Mouse (Mus musculus) midbrain, embryonic 16.5 days (tissue): Measurements from ENCODE around the gene Rgs18. TPM values are rescaled to one million over a fixed set of nuclear protein-coding genes. Genes with fewer than 3 reads are reported as not detected.

ENCODE experiments used
- ATAC-seq: fragments of 200-750 bp; cut with Nextera tagmentation; 2 replicates; pipeline ENCODE4 v1.8.0; 2017; ENCODE audit warnings: moderate TSS enrichment
- H3K27ac ChIP-seq: fragments of 300-500 bp; sonication (generic); 2 replicates; pipeline ENCODE4 v1.5.1; 2014; ENCODE audit warnings: mild to moderate bottlenecking, low read length, mixed read lengths
- H3K27me3 ChIP-seq: fragments of 300-500 bp; sonication (generic); 2 replicates; pipeline ENCODE4 v1.6.1; 2014; ENCODE audit warnings: low read depth, low read length, mixed read lengths; ENCODE audit not compliant: control insufficient read depth, insufficient read depth
- H3K36me3 ChIP-seq: fragments of 300-500 bp; sonication (generic); 2 replicates; pipeline ENCODE4 v1.6.1; 2014; ENCODE audit warnings: mild to moderate bottlenecking, low read length, moderate library complexity, mixed read lengths; ENCODE audit not compliant: control insufficient read depth, insufficient read depth
- H3K4me1 ChIP-seq: fragments of 300-500 bp; sonication (generic); 2 replicates; pipeline ENCODE4 v1.6.1; 2014; ENCODE audit warnings: mild to moderate bottlenecking, low read length, mixed read lengths; ENCODE audit not compliant: control insufficient read depth, insufficient read depth
- H3K4me2 ChIP-seq: fragments of 300-500 bp; sonication (generic); 2 replicates; pipeline ENCODE4 v1.6.1; 2014; ENCODE audit warnings: mild to moderate bottlenecking, low read length, mixed read lengths
- H3K4me3 ChIP-seq: fragments of 300-500 bp; sonication (generic); 2 replicates; pipeline ENCODE4 v1.5.1; 2014; ENCODE audit warnings: low read depth, mild to moderate bottlenecking, low read length, moderate library complexity, mixed read lengths
- H3K9ac ChIP-seq: fragments of 300-500 bp; sonication (generic); 2 replicates; pipeline ENCODE4 v1.6.1; 2014; ENCODE audit warnings: low read depth, low read length, mixed read lengths
- H3K9me3 ChIP-seq: fragments of 300-500 bp; sonication (generic); replicated peaks from 2 replicates; pipeline ENCODE4 v1.6.1; 2014; ENCODE audit warnings: mild to moderate bottlenecking, low read length, mixed read lengths; ENCODE audit not compliant: control insufficient read depth, poor library complexity, severe bottlenecking
- WGBS: fragments of 180-500 bp; shearing (Covaris S2); extraction: QIAGEN DNeasy Blood & Tissue Kit; methylation state at CpG from one replicate; pipeline ENCODE4 v1.1.7; 2014; 5-methylcytosine and 5-hydroxymethylcytosine counted together
- polyA plus RNA-seq: library from polyadenylated mRNA; unstranded; fragments of >200 nt; fragmentation: Nextera tagmentation; extraction: Ambion mirVana; gene quantifications from 2 replicates; pipeline ENCODE4 v1.2.1, GENCODE M21; 2015

The Rgs18 gene
- polyA plus RNA-seq: 0.11 and 0.40 TPM in 2 replicates

DNA sequence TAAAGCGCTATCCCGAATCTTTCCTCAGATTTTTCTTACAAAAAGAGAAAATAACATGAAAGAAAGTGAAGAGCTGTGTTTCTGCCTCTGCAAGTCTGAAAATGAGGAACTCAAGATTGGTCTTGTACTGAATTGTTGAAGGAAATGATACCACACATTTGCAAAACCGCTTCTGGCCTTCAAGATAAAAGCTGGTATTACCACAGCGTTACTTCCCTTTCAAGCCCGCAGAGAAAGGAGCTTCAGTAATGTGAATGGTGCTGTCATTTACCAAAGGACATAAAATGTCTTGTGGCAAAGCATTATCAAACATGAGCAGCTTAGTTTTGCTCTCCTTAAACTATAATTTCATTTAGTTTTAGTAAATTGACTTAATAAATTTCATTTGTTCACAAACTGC lies at the start of gene Rgs18:
Gene Rgs18, minus strand, starts transcription at position 105 of the 400 bp plus-strand sequence.
- Histone ChIP-seq H3K36me3 (no peaks in the 10 kb centered on the region), H3K27me3 (no peaks in the 10 kb centered on the region), H3K4me2 (no peak within 1 kb of the TSS), H3K4me1 (no peaks in the 10 kb centered on the region), H3K27ac (no peak within 1 kb of the TSS), H3K9me3 (no peaks in the 10 kb centered on the region), H3K9ac (no peak within 1 kb of the TSS), H3K4me3 (no peak within 1 kb of the TSS)
- WGBS: 81% methylated on average over 5 of the region's 5 CpGs
- no peak for ATAC-seq

DNA sequence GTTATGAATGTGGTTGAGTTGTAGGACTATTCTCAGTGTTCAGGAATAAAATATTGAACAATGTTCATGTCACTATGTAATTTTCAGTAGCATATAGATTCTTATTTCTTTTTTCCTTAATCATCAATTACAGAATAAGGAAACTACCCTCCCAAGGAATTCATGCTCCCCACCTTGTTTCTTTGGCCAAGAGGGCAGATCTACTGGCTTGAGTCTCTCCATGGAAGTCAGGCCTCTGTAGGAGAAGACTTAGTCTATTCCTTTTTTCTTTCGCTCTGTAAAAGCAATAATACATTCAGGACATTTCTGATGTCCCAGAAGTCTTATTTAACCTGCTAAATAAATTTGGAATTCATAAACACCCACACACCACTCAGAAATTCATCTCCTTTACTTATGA lies 841 bp downstream of the Rgs18 start:
- H3K27ac ChIP-seq: no peak overlapping the region
- 80% methylated on average over 1 of the region's 1 CpGs for WGBS

DNA sequence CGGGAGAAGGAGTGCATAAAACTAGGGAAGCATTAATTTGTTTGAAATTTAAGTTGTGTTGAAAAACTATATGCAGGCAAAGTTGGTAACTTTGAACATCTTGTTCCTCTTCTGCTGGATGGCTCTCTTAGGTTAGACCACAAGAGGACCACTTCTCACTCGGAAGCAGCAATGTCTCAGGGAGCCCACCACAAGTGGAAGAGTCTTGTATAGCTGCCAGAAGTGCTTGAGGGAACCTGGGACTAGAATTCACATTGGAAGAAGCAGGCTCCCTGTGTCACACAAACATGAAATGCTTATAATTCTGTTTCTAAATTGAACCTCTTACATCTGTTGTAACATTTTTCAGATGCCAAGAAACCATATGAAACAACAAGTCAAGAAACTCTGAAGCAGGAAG lies 9.0 kb downstream of the Rgs18 start:
- H3K4me2 ChIP-seq: no peak overlapping the region
- 77% methylated on average over 2 of the region's 2 CpGs for WGBS
- no peaks in the 10 kb centered on the region for H3K36me3 ChIP-seq
- no peak overlapping the region for H3K4me3 ChIP-seq
- H3K27ac ChIP-seq: no peak overlapping the region
- no peaks in the 10 kb centered on the region for H3K4me1 ChIP-seq
- no peak for ATAC-seq
- H3K9me3 ChIP-seq: no peaks in the 10 kb centered on the region
- no peaks in the 10 kb centered on the region for H3K27me3 ChIP-seq
- no peak overlapping the region for H3K9ac ChIP-seq

More for the DNA sequence above, 841 bp downstream of the Rgs18 start:
- Histone ChIP-seq H3K9me3 (no peaks in the 10 kb centered on the region), H3K9ac (no peak overlapping the region), H3K27me3 (no peaks in the 10 kb centered on the region), H3K4me1 (no peaks in the 10 kb centered on the region), H3K36me3 (no peaks in the 10 kb centered on the region), H3K4me3 (no peak overlapping the region), H3K4me2 (no peak overlapping the region)
- ATAC-seq: no peak

DNA sequence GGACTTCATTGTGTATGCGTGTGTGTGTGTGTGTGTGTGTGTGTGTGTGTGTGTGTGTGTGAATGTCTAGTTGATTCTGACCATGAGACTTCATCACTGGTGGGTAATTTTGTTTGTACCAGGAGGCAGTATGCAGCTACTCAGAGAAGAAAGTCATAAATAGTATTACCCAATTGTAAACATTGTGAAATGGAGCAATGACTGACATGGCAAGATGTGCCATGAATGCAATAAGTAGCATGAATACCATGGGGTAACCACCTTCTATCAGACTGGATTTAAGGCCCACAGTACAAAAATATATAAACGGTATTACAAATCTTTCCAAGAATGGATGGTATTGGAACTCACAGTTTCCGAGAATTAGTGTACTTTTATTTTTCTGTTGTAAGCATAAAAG lies 14.4 kb downstream of the Rgs18 start:
- H3K4me3 ChIP-seq: no peak overlapping the region
- H3K9me3 ChIP-seq: no peaks in the 10 kb centered on the region
- no peaks in the 10 kb centered on the region for H3K4me1 ChIP-seq
- no peaks in the 10 kb centered on the region for H3K27me3 ChIP-seq
- H3K36me3 ChIP-seq: no peaks in the 10 kb centered on the region
- WGBS: 94% methylated on average over 3 of the region's 3 CpGs
- ATAC-seq: no peak
- H3K9ac ChIP-seq: no peak overlapping the region
- H3K27ac ChIP-seq: no peak overlapping the region
- H3K4me2 ChIP-seq: no peak overlapping the region

DNA sequence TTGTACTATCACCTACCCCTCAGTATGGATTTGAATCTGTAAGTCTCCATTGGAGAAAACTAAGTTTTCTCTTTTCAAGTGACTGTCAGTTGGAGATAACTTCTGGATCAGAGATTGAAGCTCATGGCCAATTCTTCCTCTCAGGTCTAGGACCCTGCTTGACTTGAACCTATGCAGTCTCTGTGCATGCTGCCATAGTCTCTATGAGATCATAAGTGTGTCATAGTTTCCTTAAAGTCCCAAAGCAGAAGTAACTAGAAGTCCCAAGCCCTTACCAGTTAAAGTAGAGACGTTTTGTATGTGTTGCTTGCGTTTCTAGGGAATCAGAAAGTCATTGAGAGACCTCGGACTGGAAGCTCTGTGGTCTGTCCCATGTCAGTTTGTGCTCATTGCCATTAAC lies 24.5 kb downstream of the Rgs18 start:
- no peak for ATAC-seq
- Histone ChIP-seq H3K36me3 (no peaks in the 10 kb centered on the region), H3K27ac (no peak overlapping the region), H3K4me1 (no peaks in the 10 kb centered on the region), H3K4me3 (no peak overlapping the region), H3K4me2 (no peak overlapping the region), H3K9me3 (no peaks in the 10 kb centered on the region), H3K27me3 (no peaks in the 10 kb centered on the region), H3K9ac (no peak overlapping the region)
- WGBS: 77% methylated on average over 3 of the region's 3 CpGs

DNA sequence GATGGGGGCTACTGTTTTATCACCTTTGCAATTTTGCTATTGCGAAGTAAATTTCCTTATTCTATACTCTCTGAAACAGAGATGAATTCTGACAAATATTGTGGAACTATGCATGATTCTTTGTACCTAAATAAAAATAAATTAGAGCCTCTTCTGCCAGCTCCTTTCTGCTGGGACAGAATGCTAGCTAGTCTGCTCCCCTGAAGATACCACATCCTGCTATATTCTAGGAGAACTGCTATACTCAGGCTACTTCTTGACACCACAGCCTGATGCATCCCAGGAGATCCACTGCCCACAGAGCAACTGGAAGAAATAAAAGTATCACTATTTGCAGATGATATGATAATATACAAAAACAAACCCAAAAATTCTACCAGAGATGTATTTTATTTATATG lies 29.1 kb downstream of the Rgs18 start:
- Histone ChIP-seq H3K9ac (no peak overlapping the region), H3K4me3 (no peak overlapping the region), H3K4me1 (no peaks in the 10 kb centered on the region), H3K27me3 (no peaks in the 10 kb centered on the region), H3K9me3 (no peaks in the 10 kb centered on the region), H3K27ac (no peak overlapping the region), H3K4me2 (no peak overlapping the region), H3K36me3 (no peaks in the 10 kb centered on the region)
- no peak for ATAC-seq
- 94% methylated on average over 1 of the region's 1 CpGs for WGBS

DNA sequence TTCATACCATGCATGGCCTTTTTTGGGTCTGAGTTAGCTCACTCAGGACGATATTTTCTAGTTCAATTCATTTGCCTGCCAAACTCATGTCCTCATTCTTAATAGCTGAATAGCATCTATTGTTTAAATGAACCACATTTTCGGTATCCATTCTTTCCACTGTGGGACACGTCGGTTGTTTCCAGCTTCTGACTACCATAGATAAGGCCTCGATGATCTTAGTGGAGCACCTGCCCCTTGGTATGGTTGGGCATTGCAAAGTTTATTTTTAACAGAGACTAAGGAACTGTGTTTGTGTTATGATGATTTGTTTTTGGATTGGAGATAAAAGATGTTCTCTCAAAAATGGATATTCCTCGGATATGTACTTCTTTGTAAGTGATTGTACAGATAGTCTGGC lies 37.5 kb downstream of the Rgs18 start:
- ATAC-seq: no peak
- Histone ChIP-seq H3K4me3 (no peak overlapping the region), H3K27ac (no peak overlapping the region), H3K4me2 (no peak overlapping the region), H3K27me3 (no peaks in the 10 kb centered on the region), H3K9ac (no peak overlapping the region), H3K36me3 (no peaks in the 10 kb centered on the region), H3K4me1 (no peaks in the 10 kb centered on the region), H3K9me3 (no peaks in the 10 kb centered on the region)
- 80% methylated on average over 6 of the region's 6 CpGs for WGBS

DNA sequence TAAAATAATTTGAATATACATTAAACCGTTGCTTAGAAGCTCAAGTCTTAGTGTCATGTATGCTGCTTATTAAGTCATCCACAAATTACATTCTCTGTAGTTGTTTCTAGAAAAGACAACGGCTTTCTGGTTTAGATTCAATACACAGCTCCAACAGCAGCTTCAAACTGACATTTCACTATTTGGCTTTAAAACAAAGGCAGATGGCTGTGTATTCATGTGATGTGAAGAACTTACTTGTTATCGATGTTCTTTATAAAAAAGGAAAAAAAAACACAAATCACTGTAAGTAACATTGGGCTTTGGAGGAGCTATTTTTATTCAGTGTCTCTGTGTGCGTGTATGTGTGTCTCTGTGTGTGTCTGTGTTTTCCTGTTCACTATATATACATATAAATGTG lies 54.5 kb downstream of the Rgs18 start:
- ATAC-seq: no peak
- no peak overlapping the region for H3K4me2 ChIP-seq
- H3K27ac ChIP-seq: no peak overlapping the region
- H3K9me3 ChIP-seq: no peaks in the 10 kb centered on the region
- WGBS: 88% methylated on average over 4 of the region's 4 CpGs
- no peak overlapping the region for H3K4me3 ChIP-seq
- H3K27me3 ChIP-seq: no peaks in the 10 kb centered on the region
- no peaks in the 10 kb centered on the region for H3K36me3 ChIP-seq
- no peak overlapping the region for H3K9ac ChIP-seq
- no peaks in the 10 kb centered on the region for H3K4me1 ChIP-seq

DNA sequence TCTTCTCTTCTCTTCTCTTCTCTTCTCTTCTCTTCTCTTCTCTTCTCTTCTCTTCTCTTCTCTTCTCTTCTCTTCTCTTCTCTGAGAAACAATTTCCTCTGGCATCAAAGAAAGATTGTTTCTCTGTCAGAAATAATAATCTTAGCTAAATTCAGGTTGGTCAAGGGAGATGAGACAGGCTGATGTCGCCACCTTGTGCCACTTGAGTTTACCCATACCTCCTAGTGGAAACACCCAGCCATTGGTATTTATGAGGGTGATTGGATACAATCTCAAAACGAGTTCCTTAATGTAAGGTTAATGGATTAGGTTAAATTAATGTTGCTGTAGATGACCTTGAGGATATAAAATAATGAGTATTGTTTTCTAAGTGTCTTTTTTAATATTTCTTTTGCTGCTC lies 70.9 kb downstream of the Rgs18 start:
- Histone ChIP-seq H3K36me3 (no peaks in the 10 kb centered on the region), H3K27ac (no peak overlapping the region), H3K4me3 (no peak overlapping the region), H3K4me1 (no peaks in the 10 kb centered on the region), H3K27me3 (no peaks in the 10 kb centered on the region), H3K4me2 (no peak overlapping the region), H3K9ac (no peak overlapping the region), H3K9me3 (no peaks in the 10 kb centered on the region)
- WGBS: 66% methylated on average over 2 of the region's 2 CpGs
- ATAC-seq: no peak
